Mouse (Mus musculus): ENCODE data around the gene Pofut1. TPM values are rescaled to one million over a fixed set of nuclear protein-coding genes. Genes with fewer than 3 reads are reported as not detected.
"Not testable (repeated sequence)": the region's sequence is repeated elsewhere in the genome, so short reads cannot be mapped to it uniquely, and the experiment has no call there.

Pofut1 gene
- polyA plus RNA-seq, 1 experiment, result 18.7 TPM

DNA sequence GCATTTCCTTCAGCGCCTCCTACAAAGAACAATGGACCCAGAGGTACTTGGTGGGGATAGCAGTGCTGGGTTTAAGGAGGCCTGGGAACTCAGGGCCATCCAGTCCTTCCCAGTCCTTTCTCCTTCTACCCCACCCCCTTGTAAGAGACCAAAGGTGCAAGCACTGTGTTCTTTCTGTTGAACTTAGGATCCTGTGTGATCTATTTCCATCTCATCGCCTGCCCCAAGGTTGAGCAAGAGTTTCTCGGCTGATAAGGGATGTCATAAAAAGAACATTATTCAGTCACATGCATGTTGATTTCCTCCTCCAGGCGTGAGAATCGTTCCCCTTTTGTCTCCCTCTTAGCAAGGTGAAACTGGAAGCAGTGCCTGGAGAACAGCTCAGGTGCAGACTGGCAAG lies 8.4 kb downstream of the Pofut1 start:
- Histone ChIP-seq H3K4me3 (ENCODE audit: extremely low read depth, insufficient read depth, insufficient read length) (no peak overlapping the region), H3K4me1 (ENCODE audit: control insufficient read depth, insufficient read depth, insufficient read length) (no peaks in the 10 kb centered on the region), H3K27me3 (ENCODE audit: control insufficient read depth, insufficient read depth, low read length) (no peaks in the 10 kb centered on the region), H3K36me3 (ENCODE audit: control insufficient read depth, insufficient read depth, low read length) (peaks cover 28% of the 10 kb centered on the region), H3K27ac (ENCODE audit: insufficient read depth, low read length) (no peak overlapping the region)
- no peak for DNase-seq (ENCODE audit: low read depth in 1 of 2, low spot score in 2 of 2)
- 81% methylated on average over 5 of the region's 5 CpGs for WGBS
- TF ChIP-seq POLR2A (IDR thresholded peaks at IDR 0.05; ENCODE audit: low read depth, low read length) (no peak), CTCF (IDR thresholded peaks at IDR 0.05; ENCODE audit: extremely low read depth, insufficient read depth, insufficient read length, insufficient replicate concordance) (no peak)

DNA sequence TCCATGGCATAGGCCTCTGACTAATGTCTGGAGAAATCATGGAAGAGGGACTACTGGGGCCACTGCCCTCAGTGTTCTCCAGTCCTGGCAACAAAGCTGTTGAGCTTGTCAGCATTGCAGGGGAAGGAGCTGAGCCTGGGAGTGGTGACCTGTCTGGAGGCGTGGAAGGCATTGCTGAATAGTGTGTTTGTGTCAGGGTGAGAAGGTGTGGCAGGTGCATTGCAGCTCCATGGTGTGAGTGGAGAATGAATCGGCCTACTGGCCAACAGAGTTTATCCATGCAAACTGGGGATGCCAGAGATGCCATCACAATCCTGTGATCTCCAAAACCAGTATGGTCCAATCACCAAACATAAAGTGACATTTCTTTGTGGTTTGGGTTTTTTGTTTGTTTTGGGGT lies 15.3 kb downstream of the Pofut1 start:
- H3K27ac ChIP-seq (ENCODE audit: insufficient read depth, low read length), result no peak overlapping the region
- H3K36me3 ChIP-seq (ENCODE audit: control insufficient read depth, insufficient read depth, low read length), result peaks cover 7% of the 10 kb centered on the region
- H3K4me1 ChIP-seq (ENCODE audit: control insufficient read depth, insufficient read depth, insufficient read length), result peaks cover 15% of the 10 kb centered on the region; the same call in 1 of the 2 replicates
- DNase-seq (ENCODE audit: low read depth in 1 of 2, low spot score in 2 of 2), result no peak
- H3K4me3 ChIP-seq (ENCODE audit: extremely low read depth, insufficient read depth, insufficient read length), result no peak overlapping the region
- H3K27me3 ChIP-seq (ENCODE audit: control insufficient read depth, insufficient read depth, low read length), result no peaks in the 10 kb centered on the region
- TF ChIP-seq CTCF (IDR thresholded peaks at IDR 0.05; ENCODE audit: extremely low read depth, insufficient read depth, insufficient read length, insufficient replicate concordance), result no peak
- TF ChIP-seq POLR2A (IDR thresholded peaks at IDR 0.05; ENCODE audit: low read depth, low read length), result no peak
- WGBS, result 91% methylated on average over 2 of the region's 2 CpGs

DNA sequence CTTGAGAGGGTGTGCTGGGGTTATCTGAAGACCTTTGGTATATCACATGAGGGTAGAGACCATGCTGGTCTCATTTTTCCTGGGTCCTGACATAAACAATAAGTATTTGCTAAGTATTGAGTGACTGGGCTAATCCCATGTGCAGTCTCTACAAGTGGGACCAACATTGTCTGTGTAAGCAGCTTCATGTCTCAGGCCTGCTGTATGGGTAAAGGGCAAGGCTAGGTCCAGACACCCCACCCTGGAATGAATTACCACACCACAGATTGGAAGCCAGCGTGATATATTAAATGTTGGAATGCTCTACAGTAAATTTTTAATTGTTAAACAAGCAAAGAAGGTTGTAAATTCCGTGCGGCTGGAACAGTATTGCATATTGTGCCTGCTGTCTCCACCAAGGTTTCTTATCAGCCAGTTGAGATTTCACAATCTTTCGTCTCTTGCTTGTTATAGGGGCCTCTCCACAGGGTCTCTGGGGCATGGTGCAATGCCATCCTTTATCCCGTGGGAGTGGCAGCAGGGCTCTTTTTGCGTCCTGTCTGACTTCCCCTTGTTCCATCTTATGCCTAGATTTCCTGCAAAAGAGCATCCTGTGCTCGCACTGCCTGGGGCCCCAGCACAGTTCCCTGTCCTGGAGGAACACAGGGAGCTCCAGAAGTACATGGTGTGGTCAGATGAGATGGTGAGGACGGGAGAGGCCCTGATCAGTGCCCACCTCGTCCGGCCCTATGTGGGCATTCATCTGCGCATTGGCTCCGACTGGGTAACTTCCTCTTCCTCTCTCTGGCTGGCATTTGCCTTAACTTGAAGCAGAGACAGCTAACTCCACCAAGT lies 17.9 kb downstream of the Pofut1 start:
- DNase-seq (ENCODE audit: low read depth in 1 of 2, low spot score in 2 of 2), result no peak
- Histone ChIP-seq H3K4me3 (ENCODE audit: extremely low read depth, insufficient read depth, insufficient read length) (no peak overlapping the region; the same call in 1 of the 2 replicates), H3K36me3 (ENCODE audit: control insufficient read depth, insufficient read depth, low read length) (peaks cover 2% of the 10 kb centered on the region; the same call in 1 of the 2 replicates), H3K27me3 (ENCODE audit: control insufficient read depth, insufficient read depth, low read length) (no peaks in the 10 kb centered on the region), H3K4me1 (ENCODE audit: control insufficient read depth, insufficient read depth, insufficient read length) (peaks cover 22% of the 10 kb centered on the region; the same call in 1 of the 2 replicates), H3K27ac (ENCODE audit: insufficient read depth, low read length) (peak overlapping the region; percentile 15)
- WGBS, result 36% methylated on average over 12 of the region's 12 CpGs
- TF ChIP-seq POLR2A (IDR thresholded peaks at IDR 0.05; ENCODE audit: low read depth, low read length) (no peak), CTCF (IDR thresholded peaks at IDR 0.05; ENCODE audit: extremely low read depth, insufficient read depth, insufficient read length, insufficient replicate concordance) (no peak)

DNA sequence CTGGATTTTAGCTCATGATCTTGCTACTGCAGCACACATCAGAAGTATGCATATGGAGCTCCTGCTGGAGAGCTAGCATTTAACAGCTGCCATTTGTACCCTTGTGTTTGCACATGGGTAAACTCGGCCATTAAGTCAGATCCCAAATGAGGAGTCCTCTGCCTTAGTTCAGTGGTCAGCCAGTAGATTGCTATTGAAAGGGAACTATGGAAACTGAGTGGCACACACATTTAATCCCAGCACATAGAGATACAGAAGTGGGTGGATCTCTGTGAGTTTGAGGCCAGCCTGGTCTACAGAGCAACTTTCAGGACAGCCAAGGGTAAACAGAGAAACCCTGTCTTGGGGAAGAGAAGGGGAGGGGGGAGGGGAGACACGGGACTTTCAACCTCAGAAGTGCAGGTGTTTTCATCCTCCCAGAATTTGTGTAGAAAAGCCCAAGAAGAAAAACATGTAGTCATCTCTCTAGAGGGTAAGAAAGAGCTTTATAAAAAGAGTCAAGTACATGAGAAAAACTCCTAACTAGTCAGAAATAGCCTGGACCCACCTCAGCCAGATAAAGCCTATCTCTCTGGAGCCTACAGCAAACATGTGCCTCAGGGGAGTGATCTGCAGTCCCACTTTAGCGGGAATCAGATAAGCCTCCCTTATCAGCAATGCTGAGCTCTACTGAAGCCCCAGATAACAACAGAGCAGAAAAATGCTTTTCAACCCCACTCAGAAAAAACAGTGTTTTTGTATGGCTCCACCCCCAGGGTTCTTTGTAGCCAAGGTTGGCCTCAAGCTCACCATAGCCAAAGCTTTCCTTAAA lies 18.7 kb downstream of the Pofut1 start:
- Histone ChIP-seq H3K36me3 (ENCODE audit: control insufficient read depth, insufficient read depth, low read length) (no peaks in the 10 kb centered on the region; the same call in 1 of the 2 replicates), H3K27ac (ENCODE audit: insufficient read depth, low read length) (peak overlapping the region; percentile 11), H3K27me3 (ENCODE audit: control insufficient read depth, insufficient read depth, low read length) (no peaks in the 10 kb centered on the region), H3K4me1 (ENCODE audit: control insufficient read depth, insufficient read depth, insufficient read length) (peaks cover 26% of the 10 kb centered on the region; the same call in 1 of the 2 replicates), H3K4me3 (ENCODE audit: extremely low read depth, insufficient read depth, insufficient read length) (no peak overlapping the region)
- TF ChIP-seq CTCF (IDR thresholded peaks at IDR 0.05; ENCODE audit: extremely low read depth, insufficient read depth, insufficient read length, insufficient replicate concordance) (no peak), POLR2A (IDR thresholded peaks at IDR 0.05; ENCODE audit: low read depth, low read length) (no peak)
- no peak for DNase-seq (ENCODE audit: low read depth in 1 of 2, low spot score in 2 of 2)
- 25% methylated on average over 3 of the region's 3 CpGs for WGBS

DNA sequence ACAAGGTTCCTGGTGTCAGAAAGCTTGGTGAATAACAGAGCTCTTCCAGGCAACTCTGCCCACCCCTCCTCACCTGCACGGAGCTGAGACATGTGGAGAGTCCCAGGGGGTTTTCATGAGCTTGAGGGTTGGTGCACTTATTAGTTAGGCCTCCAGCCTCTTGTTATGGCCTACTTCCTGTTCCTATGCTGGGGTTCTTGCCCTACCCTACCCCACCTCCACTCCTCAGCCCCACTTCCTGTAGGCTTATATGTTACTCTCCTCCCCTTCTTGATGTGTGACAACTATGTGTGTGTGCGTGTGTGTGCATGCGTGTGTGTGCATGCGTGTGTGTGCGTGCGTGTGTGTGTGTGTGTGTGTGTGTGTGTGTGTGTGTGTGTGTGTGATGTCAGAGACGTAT lies 21.7 kb downstream of the Pofut1 start:
- peak overlapping the region; percentile 34; the same call in 1 of the 2 replicates for H3K4me3 ChIP-seq (ENCODE audit: extremely low read depth, insufficient read depth, insufficient read length)
- H3K4me1 ChIP-seq (ENCODE audit: control insufficient read depth, insufficient read depth, insufficient read length), result peaks cover 26% of the 10 kb centered on the region; the same call in 1 of the 2 replicates
- peak; percentile 61 to 67 for DNase-seq (ENCODE audit: low read depth in 1 of 2, low spot score in 2 of 2)
- TF ChIP-seq POLR2A (IDR thresholded peaks at IDR 0.05; ENCODE audit: low read depth, low read length) (peak; percentile 42; the same call in 1 of the 2 replicates), CTCF (IDR thresholded peaks at IDR 0.05; ENCODE audit: extremely low read depth, insufficient read depth, insufficient read length, insufficient replicate concordance) (no peak)
- 55% methylated on average over 7 of the region's 7 CpGs for WGBS
- H3K36me3 ChIP-seq (ENCODE audit: control insufficient read depth, insufficient read depth, low read length), result peaks cover 4% of the 10 kb centered on the region; the same call in 1 of the 2 replicates
- H3K27me3 ChIP-seq (ENCODE audit: control insufficient read depth, insufficient read depth, low read length), result no peaks in the 10 kb centered on the region
- H3K27ac ChIP-seq (ENCODE audit: insufficient read depth, low read length), result peak overlapping the region; percentile 92

DNA sequence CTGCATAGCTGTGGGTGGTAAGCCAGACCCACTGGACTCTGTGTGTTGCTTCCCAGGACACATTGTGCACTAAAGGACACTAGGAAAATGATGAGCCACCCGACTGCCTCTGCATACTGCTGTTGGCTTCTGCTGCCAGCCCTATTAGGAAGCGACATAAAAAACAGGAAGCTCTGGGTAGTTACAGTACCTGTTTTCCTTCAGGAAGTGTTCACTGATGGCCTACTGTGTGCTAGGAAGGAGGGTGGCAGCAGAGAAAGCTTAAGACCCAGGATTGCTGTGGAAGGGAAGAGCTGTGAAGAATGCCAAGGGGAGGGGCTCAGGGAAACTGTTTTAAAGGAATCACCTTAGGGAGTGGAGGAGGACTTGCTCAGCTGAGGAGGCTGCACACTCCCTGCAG lies 26.0 kb downstream of the Pofut1 start:
- no peak for TF ChIP-seq POLR2A (IDR thresholded peaks at IDR 0.05; ENCODE audit: low read depth, low read length)
- TF ChIP-seq CTCF (IDR thresholded peaks at IDR 0.05; ENCODE audit: extremely low read depth, insufficient read depth, insufficient read length, insufficient replicate concordance), result no peak
- H3K36me3 ChIP-seq (ENCODE audit: control insufficient read depth, insufficient read depth, low read length), result peaks cover 4% of the 10 kb centered on the region; the same call in 1 of the 2 replicates
- no peak overlapping the region for H3K4me3 ChIP-seq (ENCODE audit: extremely low read depth, insufficient read depth, insufficient read length)
- peaks cover 11% of the 10 kb centered on the region; the same call in 1 of the 2 replicates for H3K4me1 ChIP-seq (ENCODE audit: control insufficient read depth, insufficient read depth, insufficient read length)
- no peak overlapping the region for H3K27ac ChIP-seq (ENCODE audit: insufficient read depth, low read length)
- DNase-seq (ENCODE audit: low read depth in 1 of 2, low spot score in 2 of 2), result no peak
- no peaks in the 10 kb centered on the region for H3K27me3 ChIP-seq (ENCODE audit: control insufficient read depth, insufficient read depth, low read length)
- 50% methylated on average over 2 of the region's 2 CpGs for WGBS

DNA sequence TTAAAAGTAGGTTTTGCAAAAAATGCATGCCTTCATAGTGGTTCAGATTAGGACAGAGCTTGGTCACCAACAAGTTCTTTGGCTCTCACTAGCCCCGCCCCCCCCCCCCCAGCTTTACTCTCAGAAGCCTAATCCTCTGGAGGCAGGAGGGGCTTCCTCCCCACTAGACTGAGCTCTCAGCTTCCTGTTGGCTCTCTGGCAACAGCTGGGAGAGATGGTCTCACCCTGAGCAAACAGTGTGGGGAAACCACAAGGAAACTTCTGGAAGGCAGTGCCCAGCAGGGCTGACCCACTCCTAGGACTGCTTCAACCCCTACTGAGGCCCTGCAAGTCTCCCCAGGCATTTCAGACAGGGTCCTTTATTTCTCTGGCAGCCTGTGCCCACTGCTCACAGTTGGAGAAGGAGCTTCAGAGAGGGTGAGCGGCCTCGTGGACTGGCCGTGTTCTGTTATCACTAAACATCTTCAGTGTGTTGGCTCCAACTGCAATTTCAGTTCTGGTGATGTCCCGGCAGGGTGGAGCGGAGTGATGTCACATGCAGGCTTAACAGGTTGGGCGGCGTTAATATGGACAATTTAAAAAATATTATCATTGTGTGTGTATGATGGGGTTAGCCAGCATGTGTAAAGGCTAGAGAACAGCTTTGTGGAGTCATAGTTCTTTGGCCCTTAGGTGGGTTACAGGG lies 29.0 kb downstream of the Pofut1 start:
- H3K4me3 ChIP-seq (ENCODE audit: extremely low read depth, insufficient read depth, insufficient read length); H3K27ac ChIP-seq (ENCODE audit: insufficient read depth, low read length); H3K4me1 ChIP-seq (ENCODE audit: control insufficient read depth, insufficient read depth, insufficient read length); H3K36me3 ChIP-seq (ENCODE audit: control insufficient read depth, insufficient read depth, low read length); H3K27me3 ChIP-seq (ENCODE audit: control insufficient read depth, insufficient read depth, low read length); DNase-seq (ENCODE audit: low read depth in 1 of 2, low spot score in 2 of 2): not testable (repeated sequence)
- 49% methylated on average over 8 of the region's 8 CpGs for WGBS

DNA sequence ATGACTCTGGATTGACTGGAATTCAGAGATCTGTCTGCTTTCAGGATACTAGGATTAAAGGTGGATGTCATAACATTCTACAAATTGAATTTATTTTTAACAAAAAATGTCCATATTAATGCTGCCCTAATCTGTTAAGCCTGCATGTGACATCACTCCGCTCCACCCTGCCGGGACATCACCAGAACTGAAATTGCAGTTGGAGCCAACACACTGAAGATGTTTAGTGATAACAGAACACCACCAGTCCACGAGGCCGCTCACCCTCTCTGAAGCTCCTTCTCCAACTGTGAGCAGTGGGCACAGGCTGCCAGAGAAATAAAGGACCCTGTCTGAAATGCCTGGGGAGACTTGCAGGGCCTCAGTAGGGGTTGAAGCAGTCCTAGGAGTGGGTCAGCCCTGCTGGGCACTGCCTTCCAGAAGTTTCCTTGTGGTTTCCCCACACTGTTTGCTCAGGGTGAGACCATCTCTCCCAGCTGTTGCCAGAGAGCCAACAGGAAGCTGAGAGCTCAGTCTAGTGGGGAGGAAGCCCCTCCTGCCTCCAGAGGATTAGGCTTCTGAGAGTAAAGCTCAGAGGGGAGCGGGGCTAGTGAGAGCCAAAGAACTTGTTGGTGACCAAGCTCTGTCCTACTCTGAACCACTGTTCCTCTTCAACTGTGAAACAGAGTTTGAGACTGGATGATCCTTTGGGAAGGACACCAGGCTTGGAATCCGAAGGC lies 33.0 kb downstream of the Pofut1 start:
- H3K27me3 ChIP-seq (ENCODE audit: control insufficient read depth, insufficient read depth, low read length); H3K4me3 ChIP-seq (ENCODE audit: extremely low read depth, insufficient read depth, insufficient read length); DNase-seq (ENCODE audit: low read depth in 1 of 2, low spot score in 2 of 2); H3K27ac ChIP-seq (ENCODE audit: insufficient read depth, low read length); H3K36me3 ChIP-seq (ENCODE audit: control insufficient read depth, insufficient read depth, low read length); H3K4me1 ChIP-seq (ENCODE audit: control insufficient read depth, insufficient read depth, insufficient read length): not testable (repeated sequence)
- WGBS, result 61% methylated on average over 6 of the region's 6 CpGs
